Mouse (Mus musculus): ENCODE results near the gene Galntl6. TPM values are rescaled to one million over a fixed set of nuclear protein-coding genes. Genes with fewer than 3 reads are reported as not detected.

The Galntl6 gene
- polyA plus RNA-seq (2011; ENCODE audit: insufficient read depth, insufficient read length, low replicate concordance, missing spikeins) = 0.37 and 0.57 TPM in 2 replicates

DNA sequence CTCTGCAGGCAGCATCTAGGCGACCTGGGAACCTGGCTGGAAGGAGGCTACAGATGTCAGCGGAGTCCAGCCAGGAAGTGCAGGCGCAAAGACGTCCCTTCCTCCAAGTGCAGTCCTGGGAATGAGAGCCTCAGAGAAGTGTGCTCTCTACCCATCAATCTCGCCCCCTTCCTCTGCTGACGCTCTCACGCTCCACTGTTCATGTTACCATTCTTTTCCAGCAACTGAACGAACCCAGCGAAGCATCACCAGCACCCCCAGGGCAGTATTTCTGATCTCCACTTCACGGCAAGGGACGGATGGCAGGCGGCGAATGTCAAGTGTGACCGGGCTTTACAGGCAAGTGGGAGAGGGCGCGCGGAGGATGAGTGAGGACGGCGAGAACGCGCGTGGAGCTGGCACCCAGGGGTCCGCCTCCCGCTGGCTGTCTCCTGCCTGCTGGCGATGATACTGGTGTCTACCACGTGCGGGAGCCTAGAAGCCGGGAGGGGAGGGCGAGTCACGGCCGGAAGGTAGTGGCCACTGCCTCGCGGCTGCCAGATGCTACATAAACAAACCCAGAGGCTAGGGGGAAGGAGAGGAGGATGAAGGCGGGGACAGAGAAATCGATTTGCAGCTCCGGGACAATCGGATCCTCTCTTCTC, at the start of gene Galntl6:
Gene Galntl6 (minus strand): TSS at position 445 of the 644 bp plus-strand sequence.
- Histone ChIP-seq H3K4me3 (replicated peaks; ENCODE audit: control insufficient read depth, low read depth, low read length) (no peak within 1 kb of the TSS), H3K4me1 (ENCODE audit: control insufficient read depth, insufficient read depth, low read length) (no peaks in the 10 kb centered on the region), H3K27ac (ENCODE audit: control insufficient read depth, insufficient read depth, low read depth, low read length, poor library complexity) (no peak within 1 kb of the TSS)
- no peak for TF ChIP-seq CTCF (IDR thresholded peaks at IDR 0.05; ENCODE audit: control insufficient read depth, insufficient read depth, low read length)
- TF ChIP-seq POLR2A (IDR thresholded peaks at IDR 0.05; ENCODE audit: borderline replicate concordance, control insufficient read depth, low read depth, low read length) = no peak
- 3% methylated on average over 37 of the region's 37 CpGs for WGBS

DNA sequence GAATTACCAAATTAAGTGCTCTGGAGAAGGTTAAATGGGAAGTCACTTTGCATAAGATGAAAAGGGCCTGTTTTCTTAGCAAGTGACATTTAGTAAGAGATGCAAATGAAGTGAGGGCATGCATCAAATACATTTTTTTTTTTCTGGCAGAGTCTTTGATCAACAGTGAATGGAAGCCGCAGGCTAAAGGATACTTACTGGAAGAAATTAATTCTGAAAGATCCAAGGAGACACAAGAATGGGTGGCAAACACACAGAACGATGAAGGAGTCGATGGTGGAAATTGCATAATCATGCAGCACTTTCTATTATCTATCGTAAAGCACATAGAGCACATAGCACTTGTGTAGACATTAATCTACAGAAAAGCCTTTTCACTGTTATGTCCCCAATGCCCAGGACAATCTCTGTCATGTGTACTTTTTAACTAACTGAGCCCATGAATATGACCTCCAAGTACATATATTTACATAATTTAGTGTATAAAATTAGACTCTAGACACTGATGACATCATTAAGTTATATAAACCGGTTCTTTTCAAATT, 44.8 kb upstream of the Galntl6 start:
- TF ChIP-seq POLR2A (IDR thresholded peaks at IDR 0.05; ENCODE audit: borderline replicate concordance, control insufficient read depth, low read depth, low read length) (no peak), CTCF (IDR thresholded peaks at IDR 0.05; ENCODE audit: control insufficient read depth, insufficient read depth, low read length) (no peak)
- H3K27ac ChIP-seq (ENCODE audit: control insufficient read depth, insufficient read depth, low read depth, low read length, poor library complexity) = no peak overlapping the region
- H3K4me3 ChIP-seq (replicated peaks; ENCODE audit: control insufficient read depth, low read depth, low read length) = no peak overlapping the region
- 76% methylated on average over 5 of the region's 5 CpGs for WGBS
- H3K4me1 ChIP-seq (ENCODE audit: control insufficient read depth, insufficient read depth, low read length) = no peaks in the 10 kb centered on the region

DNA sequence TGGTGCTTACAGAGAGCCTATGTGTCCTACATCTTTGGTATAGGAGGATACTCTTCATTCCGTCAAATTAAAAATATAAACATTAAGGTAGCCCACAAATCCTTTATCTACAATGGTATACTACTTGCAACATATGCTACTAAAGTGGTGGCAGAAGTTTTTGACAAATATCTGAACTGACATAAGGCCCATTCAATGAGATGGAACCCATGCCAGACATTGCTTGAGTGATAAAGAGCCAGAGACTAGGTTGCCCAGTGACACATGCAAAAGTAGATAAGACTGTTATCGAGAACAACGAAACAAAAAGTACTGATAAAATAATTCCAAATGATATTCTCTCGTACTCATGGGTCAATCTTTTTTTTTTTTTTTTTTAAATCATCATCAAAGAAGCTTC, 31.3 kb upstream of the Galntl6 start:
- no peak overlapping the region for H3K27ac ChIP-seq (ENCODE audit: control insufficient read depth, insufficient read depth, low read depth, low read length, poor library complexity)
- no peak overlapping the region for H3K4me3 ChIP-seq (replicated peaks; ENCODE audit: control insufficient read depth, low read depth, low read length)
- TF ChIP-seq CTCF (IDR thresholded peaks at IDR 0.05; ENCODE audit: control insufficient read depth, insufficient read depth, low read length) = no peak
- no peak for TF ChIP-seq POLR2A (IDR thresholded peaks at IDR 0.05; ENCODE audit: borderline replicate concordance, control insufficient read depth, low read depth, low read length)
- no peaks in the 10 kb centered on the region for H3K4me1 ChIP-seq (ENCODE audit: control insufficient read depth, insufficient read depth, low read length)
- 85% methylated on average over 4 of the region's 4 CpGs for WGBS

DNA sequence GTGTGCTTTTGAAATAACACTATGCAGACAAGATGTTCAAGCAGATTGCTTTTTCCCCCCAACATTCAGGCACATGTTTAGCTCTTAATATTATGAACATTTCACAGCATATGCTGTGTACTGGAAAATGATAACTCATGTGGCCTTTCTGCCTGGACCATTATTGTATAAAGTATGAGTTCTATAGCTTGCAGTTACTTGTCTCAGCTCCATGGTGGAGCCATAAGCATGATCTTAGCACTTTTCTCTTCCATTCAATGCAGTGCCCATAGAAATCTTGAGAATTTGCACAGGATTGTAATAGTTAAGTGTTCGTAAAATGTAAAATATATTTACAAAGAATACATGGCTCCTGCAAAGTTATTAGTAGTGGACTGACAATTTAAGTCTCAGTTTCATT, 18.6 kb upstream of the Galntl6 start:
- 71% methylated on average over 1 of the region's 1 CpGs for WGBS
- Histone ChIP-seq H3K27ac (ENCODE audit: control insufficient read depth, insufficient read depth, low read depth, low read length, poor library complexity) (no peak overlapping the region), H3K4me1 (ENCODE audit: control insufficient read depth, insufficient read depth, low read length) (no peaks in the 10 kb centered on the region), H3K4me3 (replicated peaks; ENCODE audit: control insufficient read depth, low read depth, low read length) (no peak overlapping the region)
- no peak for TF ChIP-seq POLR2A (IDR thresholded peaks at IDR 0.05; ENCODE audit: borderline replicate concordance, control insufficient read depth, low read depth, low read length)
- TF ChIP-seq CTCF (IDR thresholded peaks at IDR 0.05; ENCODE audit: control insufficient read depth, insufficient read depth, low read length) = no peak

DNA sequence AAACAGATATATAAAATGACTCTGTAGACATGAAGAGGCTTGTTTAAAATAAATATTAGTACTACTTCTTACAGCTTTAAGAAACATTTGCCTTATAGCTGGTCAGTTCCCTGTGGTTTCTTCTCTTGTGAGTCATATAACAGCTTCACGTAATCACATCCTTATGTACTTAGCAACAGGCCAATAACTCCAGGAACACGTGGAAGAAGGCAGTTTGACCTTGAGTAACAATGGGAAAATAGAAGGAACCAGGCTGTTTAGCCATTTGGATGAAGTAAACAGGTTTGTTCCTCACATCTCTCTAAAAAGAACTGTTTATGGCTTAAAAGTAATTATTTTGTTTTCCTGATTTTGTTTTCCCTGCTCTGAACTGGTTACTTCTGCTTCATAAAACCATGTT, 2.7 kb upstream of the Galntl6 start:
- WGBS = 39% methylated on average over 2 of the region's 2 CpGs
- Histone ChIP-seq H3K4me1 (ENCODE audit: control insufficient read depth, insufficient read depth, low read length) (no peaks in the 10 kb centered on the region), H3K27ac (ENCODE audit: control insufficient read depth, insufficient read depth, low read depth, low read length, poor library complexity) (no peak overlapping the region), H3K4me3 (replicated peaks; ENCODE audit: control insufficient read depth, low read depth, low read length) (no peak overlapping the region)
- TF ChIP-seq POLR2A (IDR thresholded peaks at IDR 0.05; ENCODE audit: borderline replicate concordance, control insufficient read depth, low read depth, low read length) = no peak
- TF ChIP-seq CTCF (IDR thresholded peaks at IDR 0.05; ENCODE audit: control insufficient read depth, insufficient read depth, low read length) = no peak

DNA sequence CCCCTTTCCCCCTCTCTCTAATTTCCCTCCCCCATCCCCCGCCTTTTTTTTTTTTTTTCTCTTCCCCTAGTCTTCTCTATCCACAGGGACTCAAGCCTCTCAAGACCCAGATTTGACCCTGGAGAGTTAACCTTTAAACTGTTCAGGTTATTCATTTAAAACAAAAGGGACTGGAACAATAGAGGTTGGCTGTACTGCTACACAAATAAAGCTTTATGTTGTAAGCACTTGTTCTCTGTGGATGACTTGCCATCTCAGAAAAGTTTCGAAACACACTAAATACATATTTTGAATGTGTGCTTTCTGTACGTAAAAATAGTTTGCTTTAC, 1.2 kb upstream of the Galntl6 start:
- Histone ChIP-seq H3K27ac (ENCODE audit: control insufficient read depth, insufficient read depth, low read depth, low read length, poor library complexity) (no peak overlapping the region), H3K4me1 (ENCODE audit: control insufficient read depth, insufficient read depth, low read length) (no peaks in the 10 kb centered on the region), H3K4me3 (replicated peaks; ENCODE audit: control insufficient read depth, low read depth, low read length) (no peak overlapping the region)
- TF ChIP-seq POLR2A (IDR thresholded peaks at IDR 0.05; ENCODE audit: borderline replicate concordance, control insufficient read depth, low read depth, low read length) = no peak
- no peak for TF ChIP-seq CTCF (IDR thresholded peaks at IDR 0.05; ENCODE audit: control insufficient read depth, insufficient read depth, low read length)
- WGBS = 58% methylated on average over 3 of the region's 3 CpGs

DNA sequence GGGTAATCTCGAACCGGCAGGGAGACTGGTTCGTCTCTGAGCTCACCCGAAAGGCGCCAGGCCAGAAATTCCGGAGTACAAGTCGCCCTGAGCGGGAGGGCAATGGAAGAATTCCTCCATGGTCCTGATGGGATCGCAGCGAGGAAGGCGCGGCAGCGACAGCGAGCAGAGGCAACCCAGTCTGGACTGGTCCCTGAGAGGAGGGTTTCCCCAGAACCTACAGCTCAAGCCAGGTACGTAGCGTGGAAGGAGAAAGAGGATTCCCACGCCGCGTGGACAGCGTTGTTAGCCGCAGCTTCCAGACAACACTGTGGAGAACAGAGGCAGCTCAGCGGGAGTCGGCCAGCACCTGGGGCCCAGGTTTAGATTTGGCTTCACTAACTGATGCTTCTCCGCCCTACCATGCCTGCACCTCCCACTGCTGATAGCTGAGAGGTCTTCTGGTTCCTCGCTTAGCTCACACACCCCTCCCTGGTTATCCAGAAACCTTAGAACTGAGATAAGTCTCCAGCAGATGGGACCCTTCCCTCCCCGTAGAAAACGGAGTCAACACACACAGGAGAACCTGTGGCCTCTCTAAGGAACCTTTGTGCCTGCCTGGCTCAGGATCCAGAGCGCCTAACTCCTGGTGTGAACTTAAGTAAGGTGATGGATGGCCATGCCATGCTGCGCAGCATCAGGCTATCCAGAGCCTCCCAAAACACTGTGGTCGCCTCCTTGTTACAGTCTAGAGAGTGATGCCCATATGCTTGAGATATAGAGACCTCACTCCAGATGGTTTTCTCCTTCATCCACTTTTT, 600 bp upstream of the Galntl6 start:
- 5% methylated on average over 30 of the region's 30 CpGs for WGBS
- no peak for TF ChIP-seq POLR2A (IDR thresholded peaks at IDR 0.05; ENCODE audit: borderline replicate concordance, control insufficient read depth, low read depth, low read length)
- TF ChIP-seq CTCF (IDR thresholded peaks at IDR 0.05; ENCODE audit: control insufficient read depth, insufficient read depth, low read length) = no peak
- Histone ChIP-seq H3K4me3 (replicated peaks; ENCODE audit: control insufficient read depth, low read depth, low read length) (no peak overlapping the region), H3K4me1 (ENCODE audit: control insufficient read depth, insufficient read depth, low read length) (no peaks in the 10 kb centered on the region), H3K27ac (ENCODE audit: control insufficient read depth, insufficient read depth, low read depth, low read length, poor library complexity) (no peak overlapping the region)

DNA sequence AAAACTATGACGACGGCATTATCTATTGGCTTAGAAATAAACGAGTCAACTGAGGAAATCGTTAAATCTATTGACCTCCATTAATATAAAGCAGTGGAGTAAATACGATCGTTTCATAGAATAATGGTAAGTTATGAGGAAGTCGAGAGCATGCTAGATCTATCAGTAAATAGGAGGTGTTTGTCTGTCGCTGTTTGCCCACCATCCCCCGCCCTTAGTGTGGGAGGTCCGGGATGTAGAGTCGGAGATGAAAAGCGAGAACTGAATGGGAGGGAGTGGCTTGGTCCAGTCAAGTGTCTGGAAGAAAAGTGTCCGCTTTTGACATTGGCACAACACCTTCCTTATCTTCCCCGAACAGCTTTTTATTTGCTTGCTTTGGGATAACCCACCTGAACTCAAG, 763 bp downstream of the Galntl6 start, which contains the start of gene BC030500:
Gene BC030500 (plus strand): TSS at position 79 of the 400 bp plus-strand sequence.
- no peak within 1 kb of the TSS for H3K27ac ChIP-seq (ENCODE audit: control insufficient read depth, insufficient read depth, low read depth, low read length, poor library complexity)
- no peaks in the 10 kb centered on the region for H3K4me1 ChIP-seq (ENCODE audit: control insufficient read depth, insufficient read depth, low read length)
- WGBS = 9% methylated on average over 14 of the region's 14 CpGs
- H3K4me3 ChIP-seq (replicated peaks; ENCODE audit: control insufficient read depth, low read depth, low read length) = no peak within 1 kb of the TSS
- TF ChIP-seq CTCF (IDR thresholded peaks at IDR 0.05; ENCODE audit: control insufficient read depth, insufficient read depth, low read length) = no peak
- no peak for TF ChIP-seq POLR2A (IDR thresholded peaks at IDR 0.05; ENCODE audit: borderline replicate concordance, control insufficient read depth, low read depth, low read length)
